Mouse (Mus musculus) bone marrow, adult 2 months (tissue): ENCODE results near the gene Miox. TPM values are rescaled to one million over a fixed set of nuclear protein-coding genes. Genes with fewer than 3 reads are reported as not detected.

Experiments
- H3K27ac ChIP-seq: fragments of 200-500 bp; 2 replicates; pipeline ENCODE4 v1.5.1; 2012; ENCODE audit warnings: low read depth, mild to moderate bottlenecking, control low read depth, inconsistent platforms, low read length; ENCODE audit not compliant: control insufficient read depth, poor library complexity, insufficient read depth
- H3K4me1 ChIP-seq: fragments of 200-500 bp; 2 replicates; pipeline ENCODE4 v1.6.1; 2011; ENCODE audit warnings: low read length; ENCODE audit not compliant: control insufficient read depth, insufficient read depth
- H3K4me3 ChIP-seq: fragments of 200-500 bp; replicated peaks from 2 replicates; pipeline ENCODE3; 2011; ENCODE audit warnings: mild to moderate bottlenecking, low read depth, low read length, control low read depth; ENCODE audit not compliant: control insufficient read depth
- CTCF ChIP-seq: fragments of 200-500 bp; IDR thresholded peaks from 2 replicates; pipeline ENCODE4 v1.5.1; 2011; ENCODE audit warnings: low read length, control low read depth; ENCODE audit not compliant: control insufficient read depth, insufficient read depth
- POLR2A ChIP-seq: fragments of 200-500 bp; IDR thresholded peaks from 2 replicates; pipeline ENCODE4 v1.6.1; 2011; ENCODE audit warnings: low read depth, mild to moderate bottlenecking, control low read depth, low read length, borderline replicate concordance; ENCODE audit not compliant: control insufficient read depth
- WGBS: fragments of 180-500 bp; shearing (Covaris S2); methylation state at CpG from one replicate; pipeline ENCODE4 v1.1.7; 2018; 5-methylcytosine and 5-hydroxymethylcytosine counted together
- polyA plus RNA-seq: library from polyadenylated mRNA; stranded (reverse); fragments of >200 nt; gene quantifications from 2 replicates; pipeline ENCODE4 v1.2.4, GENCODE M21; 2011; ENCODE audit warnings: low replicate concordance; ENCODE audit not compliant: missing spikeins, insufficient read depth, insufficient read length

Miox gene
- 15.5 TPM in 1 of 2 replicates, not detected in the other for polyA plus RNA-seq

DNA sequence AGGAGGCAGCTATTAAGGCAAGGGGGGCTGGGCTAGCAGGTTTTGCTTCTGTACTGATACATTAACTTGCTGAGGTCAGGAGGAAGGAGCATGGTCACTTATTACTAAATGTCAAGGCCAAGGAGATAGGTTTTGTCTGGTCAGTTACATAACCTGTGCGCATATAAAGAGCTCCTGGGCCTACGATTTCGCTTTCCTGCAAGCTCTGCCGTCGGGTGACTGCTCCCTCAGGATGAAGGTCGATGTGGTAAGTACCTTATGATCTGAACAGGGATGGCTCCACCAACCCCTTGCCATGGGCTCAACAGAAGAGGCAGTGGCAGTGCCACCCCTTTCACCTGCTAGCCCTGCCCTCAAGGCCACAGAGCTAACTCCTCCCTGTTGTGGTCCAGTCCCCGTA, at the start of gene Miox:
Gene Miox (plus strand): TSS at position 128 of the 400 bp plus-strand sequence.
- Histone ChIP-seq H3K27ac (no peak within 1 kb of the TSS), H3K4me1 (no peaks in the 10 kb centered on the region), H3K4me3 (no peak within 1 kb of the TSS)
- TF ChIP-seq CTCF: no peak
- WGBS: 73% methylated on average over 7 of the region's 7 CpGs

DNA sequence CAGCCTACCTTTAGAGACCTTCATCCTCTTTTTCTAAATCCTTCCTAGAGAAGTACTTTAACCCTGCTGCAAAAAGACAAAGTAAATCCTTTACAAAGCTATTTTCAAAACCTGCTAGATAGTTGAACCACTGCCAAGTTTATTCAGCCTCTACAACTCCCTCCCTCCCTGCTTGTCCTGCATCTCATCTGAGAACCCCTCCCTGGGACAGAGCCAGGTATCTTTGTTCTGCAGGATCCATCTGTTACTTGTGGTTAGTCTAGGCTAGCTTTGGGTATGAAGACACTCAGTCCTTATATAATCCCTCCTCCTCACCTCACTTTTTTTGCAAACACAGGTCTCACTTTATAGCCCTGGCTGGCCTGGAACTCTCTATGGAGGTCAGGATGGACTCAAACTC, 49.2 kb upstream of the Miox start:
- Histone ChIP-seq H3K27ac (no peak overlapping the region), H3K4me1 (no peaks in the 10 kb centered on the region), H3K4me3 (no peak overlapping the region)
- no peak for TF ChIP-seq CTCF
- no peak for TF ChIP-seq POLR2A

- no peak overlapping the region for H3K4me3 ChIP-seq
- TF ChIP-seq CTCF (no peak), POLR2A (no peak)
- H3K4me1 ChIP-seq: no peaks in the 10 kb centered on the region
- 61% methylated on average over 5 of the region's 5 CpGs for WGBS
- H3K27ac ChIP-seq: peak overlapping the region; percentile 49; the same call in 1 of the 2 replicates
These were observed 48.7 kb upstream of the Miox start for GRCm38 (mm10) chr15:89285478-89285877.

GRCm38 (mm10) chr15:89286114-89286513, 48.1 kb upstream of the Miox start:
- H3K27ac ChIP-seq: no peak overlapping the region
- WGBS: 21% methylated on average over 7 of the region's 7 CpGs
- H3K4me1 ChIP-seq: no peaks in the 10 kb centered on the region
- no peak for TF ChIP-seq POLR2A
- TF ChIP-seq CTCF: no peak
- no peak overlapping the region for H3K4me3 ChIP-seq

DNA sequence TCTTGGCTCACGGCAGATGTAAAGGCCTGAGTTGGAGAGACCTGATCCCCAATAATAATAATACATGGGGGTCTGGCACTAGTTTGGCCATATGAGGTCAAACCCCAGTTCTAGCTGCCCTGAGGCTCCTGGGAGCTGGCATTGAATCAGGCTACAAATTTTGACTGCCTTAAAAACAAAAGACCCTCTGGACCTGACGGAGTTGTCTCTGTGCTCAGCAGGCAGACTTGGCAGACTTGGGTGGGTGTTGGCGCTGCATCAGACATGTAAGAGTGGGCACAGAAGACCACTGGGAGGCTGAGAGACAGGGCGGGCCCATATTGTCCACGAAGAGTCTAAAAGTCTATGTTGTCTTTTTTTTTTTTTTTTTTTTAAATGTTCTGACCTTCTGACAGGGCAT, 47.6 kb upstream of the Miox start:
- Histone ChIP-seq H3K4me1 (no peaks in the 10 kb centered on the region), H3K4me3 (no peak overlapping the region), H3K27ac (no peak overlapping the region)
- no peak for TF ChIP-seq POLR2A
- TF ChIP-seq CTCF: no peak
- WGBS: 70% methylated on average over 5 of the region's 5 CpGs

DNA sequence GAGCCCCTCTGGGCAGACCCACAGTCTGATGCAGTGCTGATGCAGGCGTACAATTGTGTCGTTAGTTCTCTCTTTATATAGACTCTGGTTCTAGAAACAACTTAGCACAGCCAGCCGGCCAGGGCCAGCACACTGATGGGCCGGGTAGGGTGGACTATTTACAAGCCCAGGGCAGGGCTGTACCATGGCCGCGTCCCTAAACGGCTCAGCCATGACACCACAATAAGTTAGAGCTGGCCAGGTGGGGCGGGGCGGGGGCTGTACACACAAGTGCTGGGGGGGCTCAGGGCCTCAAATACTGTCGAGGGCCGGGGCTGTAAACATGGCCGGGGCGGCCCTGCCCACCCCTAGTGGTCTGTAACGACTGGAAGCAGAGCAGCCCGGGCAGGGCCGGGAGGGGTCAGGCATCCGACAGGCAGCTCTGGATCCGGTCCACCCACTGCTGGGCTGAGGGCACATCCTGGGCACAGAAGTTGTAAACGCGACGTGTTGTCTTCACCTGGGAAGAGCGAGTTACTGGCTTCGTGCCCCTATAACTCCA, 45.9 kb upstream of the Miox start:
- Histone ChIP-seq H3K27ac (no peak overlapping the region), H3K4me3 (no peak overlapping the region), H3K4me1 (no peaks in the 10 kb centered on the region)
- 91% methylated on average over 23 of the region's 23 CpGs for WGBS
- TF ChIP-seq CTCF (no peak), POLR2A (no peak)

DNA sequence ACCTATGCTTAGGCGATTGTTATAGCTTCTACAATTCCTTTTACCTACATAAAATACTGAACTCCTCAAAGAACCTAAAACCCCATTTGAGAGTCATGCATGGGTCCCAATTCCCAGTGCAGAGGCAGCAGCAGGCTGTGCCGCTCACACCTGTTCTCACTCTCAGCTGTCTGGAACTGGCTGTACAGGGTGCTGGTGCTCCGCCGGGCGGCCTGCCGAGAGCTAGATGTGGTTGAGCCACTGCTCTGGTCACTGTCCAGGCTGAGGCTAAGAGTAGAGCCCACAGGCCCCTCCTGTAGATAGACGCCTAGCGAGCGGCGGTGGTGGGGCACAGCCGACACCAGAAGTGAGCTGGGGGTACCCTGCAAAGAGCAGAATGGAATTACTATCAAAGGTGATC, 44.7 kb upstream of the Miox start:
- TF ChIP-seq CTCF (no peak), POLR2A (no peak)
- 90% methylated on average over 11 of the region's 11 CpGs for WGBS
- H3K4me1 ChIP-seq: no peaks in the 10 kb centered on the region
- no peak overlapping the region for H3K27ac ChIP-seq
- no peak overlapping the region for H3K4me3 ChIP-seq

DNA sequence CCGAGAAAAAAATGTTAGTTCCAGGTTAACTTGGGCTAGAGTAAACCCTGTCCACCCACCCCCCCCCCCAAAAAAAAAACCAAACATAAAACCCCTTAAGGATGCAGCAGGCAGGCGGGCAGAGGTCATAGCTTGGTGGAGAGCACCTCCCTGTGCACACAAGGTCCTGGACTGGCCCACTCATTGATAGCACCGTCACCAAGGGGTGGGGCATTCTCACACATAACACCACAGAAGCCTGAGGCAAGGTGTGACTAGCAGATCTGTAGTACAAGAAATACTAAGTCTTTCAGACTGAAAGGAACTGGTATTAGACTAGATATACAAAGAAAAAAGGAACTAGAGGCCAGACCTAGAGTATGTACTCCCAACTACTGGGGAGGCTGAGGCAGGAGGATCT, 42.7 kb upstream of the Miox start:
- Histone ChIP-seq H3K4me1 (no peaks in the 10 kb centered on the region), H3K4me3 (no peak overlapping the region), H3K27ac (no peak overlapping the region)
- TF ChIP-seq POLR2A: no peak
- 77% methylated on average over 3 of the region's 3 CpGs for WGBS

- WGBS: 44% methylated on average over 2 of the region's 2 CpGs
- Histone ChIP-seq H3K4me1 (no peaks in the 10 kb centered on the region), H3K4me3 (no peak overlapping the region), H3K27ac (no peak overlapping the region)
- TF ChIP-seq CTCF (no peak), POLR2A (no peak)
These were observed 41.4 kb upstream of the Miox start for GRCm38 (mm10) chr15:89292795-89293194.
